Comparison of ENCODE assay signal across 8 mouse cellular contexts in the genomic region with DNA sequence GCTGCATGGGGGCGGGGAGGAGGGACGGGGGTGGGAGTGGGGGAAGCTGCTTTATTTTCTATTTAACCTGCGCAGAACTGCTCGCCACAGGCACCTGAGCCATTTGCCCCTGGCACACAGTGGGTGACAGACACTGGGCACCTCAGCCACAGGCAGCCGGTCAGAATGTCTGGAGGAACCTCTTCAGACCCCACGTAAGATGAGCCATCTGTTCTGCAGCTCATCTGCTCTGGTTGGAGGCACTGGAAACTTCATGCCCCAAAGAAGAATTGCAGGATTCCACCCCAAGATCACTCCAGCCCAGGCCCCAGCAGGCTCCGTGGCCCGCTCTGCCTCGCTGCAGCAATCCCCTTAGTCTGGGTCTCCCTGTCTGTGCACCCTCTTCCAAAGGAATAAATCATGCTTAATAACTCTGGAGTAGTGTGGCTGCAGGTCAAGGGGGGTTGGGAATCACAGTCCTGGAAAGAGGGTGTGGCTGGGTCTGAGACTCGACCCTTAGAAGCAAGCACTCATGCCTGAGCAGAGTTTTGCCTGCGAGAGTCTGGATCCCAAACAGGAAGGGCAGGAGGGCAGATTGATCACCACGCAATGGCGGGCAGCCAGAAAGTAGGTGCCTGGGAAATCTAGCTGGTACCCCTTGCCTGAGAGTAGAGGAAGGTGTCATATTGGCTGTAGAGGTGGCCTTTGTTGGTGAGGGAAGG. TPM values are rescaled to one million over a fixed set of nuclear protein-coding genes. Genes with fewer than 3 reads are reported as not detected.
DNase-seq lines count a peak whose midpoint lies in the region; ATAC-seq lines count a peak whose summit lies in the region.

No protein-coding gene starts in this region.

- H3K4me1 ChIP-seq in lung, embryonic 16.5 days (replicated peaks; ENCODE audit: control insufficient read depth, insufficient read depth, low read length), result peaks cover 43% of the 10 kb centered on the region
- peaks cover 41% of the 10 kb centered on the region for H3K4me1 ChIP-seq in forebrain, embryonic 10.5 days
- H3K4me1 ChIP-seq in neural tube, embryonic 14.5 days (ENCODE audit: control insufficient read depth, insufficient read depth, low read length), result peaks cover 17% of the 10 kb centered on the region

- no peak for DNase-seq in lung, adult 18-20 months
- no peak for DNase-seq in forebrain, embryonic 10.5 days (ENCODE audit: extremely low spot score, low spot score)
- DNase-seq in kidney, postnatal 4 days, result peak; percentile 53 to 63
- DNase-seq in right cerebral cortex, postnatal 14 days, result no peak
- no peak for DNase-seq in ovary, postnatal 10 days (ENCODE audit: low spot score)
- no peak for DNase-seq in retina, postnatal 1 day

- 0 out of 2 replicates have a peak, but pooled peaks have one; percentile 3 for ATAC-seq in lung, embryonic 16.5 days (ENCODE audit: low read depth)
- ATAC-seq in neural tube, embryonic 14.5 days (ENCODE audit: low read depth), result no peak

- peak overlapping the region; percentile 44 for H3K4me3 ChIP-seq in lung, embryonic 16.5 days (ENCODE audit: low read length)
- peak overlapping the region; percentile 43 for H3K4me3 ChIP-seq in forebrain, embryonic 10.5 days
- no peak overlapping the region for H3K4me3 ChIP-seq in neural tube, embryonic 14.5 days (ENCODE audit: low read depth, low read length)

- H3K9me3 ChIP-seq in lung, embryonic 16.5 days (ENCODE audit: control insufficient read depth, low read length), result no peaks in the 10 kb centered on the region
- H3K9me3 ChIP-seq in forebrain, embryonic 10.5 days, result no peaks in the 10 kb centered on the region
- H3K9me3 ChIP-seq in neural tube, embryonic 14.5 days (ENCODE audit: control insufficient read depth, low read length), result no peaks in the 10 kb centered on the region

- peak overlapping the region; percentile 41 for H3K9ac ChIP-seq in lung, embryonic 16.5 days (ENCODE audit: low read length)
- 0 out of 2 replicates have a peak overlapping the region, but pooled peaks have one; percentile 42 for H3K9ac ChIP-seq in neural tube, embryonic 14.5 days (replicated peaks; ENCODE audit: low read depth, low read length)

- no peaks in the 10 kb centered on the region; the same call in 1 of the 2 replicates for H3K36me3 ChIP-seq in lung, embryonic 16.5 days (ENCODE audit: control insufficient read depth, insufficient read depth, low read length)
- H3K36me3 ChIP-seq in forebrain, embryonic 10.5 days (replicated peaks), result peaks cover 12% of the 10 kb centered on the region
- H3K36me3 ChIP-seq in neural tube, embryonic 14.5 days (ENCODE audit: control insufficient read depth, insufficient read depth, low read length), result no peaks in the 10 kb centered on the region

- peak overlapping the region; percentile 78 for H3K27ac ChIP-seq in lung, embryonic 16.5 days (ENCODE audit: low read length)
- peak overlapping the region; percentile 79 for H3K27ac ChIP-seq in forebrain, embryonic 10.5 days
- peak overlapping the region; percentile 81 for H3K27ac ChIP-seq in neural tube, embryonic 14.5 days (ENCODE audit: low read depth, low read length)

- WGBS in lung, embryonic 16.5 days, result 22% methylated on average over 13 of the region's 13 CpGs
- 48% methylated on average over 13 of the region's 13 CpGs for WGBS in forebrain, embryonic 10.5 days
- 23% methylated on average over 13 of the region's 13 CpGs for WGBS in neural tube, embryonic 14.5 days

- H3K4me2 ChIP-seq in lung, embryonic 16.5 days (ENCODE audit: low read depth, low read length), result peak overlapping the region; percentile 62
- H3K4me2 ChIP-seq in neural tube, embryonic 14.5 days (ENCODE audit: low read depth, low read length), result peak overlapping the region; percentile 52

- no peaks in the 10 kb centered on the region for H3K27me3 ChIP-seq in lung, embryonic 16.5 days (ENCODE audit: control insufficient read depth, insufficient read depth, low read depth, low read length)
- peaks cover 23% of the 10 kb centered on the region for H3K27me3 ChIP-seq in forebrain, embryonic 10.5 days (ENCODE audit: poor library complexity, severe bottlenecking)
- H3K27me3 ChIP-seq in neural tube, embryonic 14.5 days (ENCODE audit: control insufficient read depth, insufficient read depth, low read length), result 0 out of 2 replicates have a peak, but pooled peaks cover 2% of the 10 kb centered on the region

RNA-seq across cellular contexts. Expression of a gene that starts 4.0 kb away (rescaled TPM):
- 177 and 189 TPM in 2 replicates for polyA plus RNA-seq in lung, embryonic 16.5 days (2015; fragmentation: Nextera tagmentation; extraction: Ambion mirVana)
- 8.5 and 9.7 TPM in 2 replicates for polyA plus RNA-seq in forebrain, embryonic 10.5 days (2016; fragmentation: Nextera tagmentation; extraction: Ambion mirVana)
- polyA plus RNA-seq in neural tube, embryonic 14.5 days (2014; fragmentation: Nextera tagmentation; extraction: Ambion mirVana), result 5.3 and 36.4 TPM in 2 replicates

RNA-seq across cellular contexts. Expression of a gene that starts 6.7 kb away (rescaled TPM):
- polyA plus RNA-seq in lung, embryonic 16.5 days (2015; fragmentation: Nextera tagmentation; extraction: Ambion mirVana), result 9.6 and 11.3 TPM in 2 replicates
- polyA plus RNA-seq in forebrain, embryonic 10.5 days (2016; fragmentation: Nextera tagmentation; extraction: Ambion mirVana), result 5.2 TPM in 2 replicates
- 3.8 and 4.0 TPM in 2 replicates for polyA plus RNA-seq in neural tube, embryonic 14.5 days (2014; fragmentation: Nextera tagmentation; extraction: Ambion mirVana)

RNA-seq across cellular contexts. Expression of a gene that starts 20.4 kb away (rescaled TPM):
- 4.6 and 5.6 TPM in 2 replicates for polyA plus RNA-seq in lung, embryonic 16.5 days (2015; fragmentation: Nextera tagmentation; extraction: Ambion mirVana)
- polyA plus RNA-seq in forebrain, embryonic 10.5 days (2016; fragmentation: Nextera tagmentation; extraction: Ambion mirVana), result 4.2 and 4.8 TPM in 2 replicates
- 4.0 and 4.8 TPM in 2 replicates for polyA plus RNA-seq in neural tube, embryonic 14.5 days (2014; fragmentation: Nextera tagmentation; extraction: Ambion mirVana)

RNA-seq across cellular contexts. Expression of a gene that starts 20.6 kb away (rescaled TPM):
- 0.26 and 1.9 TPM in 2 replicates for polyA plus RNA-seq in lung, embryonic 16.5 days (2015; fragmentation: Nextera tagmentation; extraction: Ambion mirVana)
- 1.3 and 1.9 TPM in 2 replicates for polyA plus RNA-seq in forebrain, embryonic 10.5 days (2016; fragmentation: Nextera tagmentation; extraction: Ambion mirVana)
- polyA plus RNA-seq in neural tube, embryonic 14.5 days (2014; fragmentation: Nextera tagmentation; extraction: Ambion mirVana), result 0.37 TPM in 1 of 2 replicates, not detected in the other

RNA-seq across cellular contexts. Expression of a gene that starts 39.0 kb away (rescaled TPM):
- polyA plus RNA-seq in lung, embryonic 16.5 days (2015; fragmentation: Nextera tagmentation; extraction: Ambion mirVana), result 0.34 and 0.40 TPM in 2 replicates
- 0.09 TPM in 2 replicates for polyA plus RNA-seq in forebrain, embryonic 10.5 days (2016; fragmentation: Nextera tagmentation; extraction: Ambion mirVana)
- 3.4 and 4.3 TPM in 2 replicates for polyA plus RNA-seq in neural tube, embryonic 14.5 days (2014; fragmentation: Nextera tagmentation; extraction: Ambion mirVana)

Comparison
In these comparisons a context has a peak if more than half of its experiments do, and no peak if none do; other contexts are left out.
1. DNase-seq: peak in kidney, postnatal 4 days (2 of 2); none in lung, adult 18-20 months (0 of 2), forebrain, embryonic 10.5 days (single experiment), right cerebral cortex, postnatal 14 days (single experiment), ovary, postnatal 10 days (single experiment) and retina, postnatal 1 day (single experiment).
2. Peak in every context shown above with its lines, with median percentiles within 50 percentile points of each other: H3K27ac ChIP-seq.